Mouse (Mus musculus) liver, embryonic 15.5 days (tissue): ENCODE results near the gene Dnah17. TPM values are rescaled to one million over a fixed set of nuclear protein-coding genes. Genes with fewer than 3 reads are reported as not detected.

ENCODE experiments used
- ATAC-seq: fragments of 200-750 bp; cut with Nextera tagmentation; 2 replicates; pipeline ENCODE4 v1.8.0; 2017; ENCODE audit warnings: moderate number of reproducible peaks, mild to moderate bottlenecking, moderate library complexity; ENCODE audit not compliant: insufficient read depth
- H3K27ac ChIP-seq: fragments of 300-500 bp; sonication (generic); replicated peaks from 2 replicates; pipeline ENCODE4 v1.5.1; 2015; ENCODE audit warnings: mild to moderate bottlenecking, inconsistent platforms
- H3K27me3 ChIP-seq: fragments of 300-500 bp; sonication (generic); 2 replicates; pipeline ENCODE4 v1.6.1; 2015; ENCODE audit warnings: mild to moderate bottlenecking, inconsistent platforms
- H3K36me3 ChIP-seq: fragments of 300-500 bp; sonication (generic); replicated peaks from 2 replicates; pipeline ENCODE4 v1.6.1; 2015; ENCODE audit warnings: moderate library complexity, mild to moderate bottlenecking, inconsistent platforms
- H3K4me1 ChIP-seq: fragments of 300-500 bp; sonication (generic); replicated peaks from 2 replicates; pipeline ENCODE4 v1.6.1; 2015; ENCODE audit warnings: inconsistent platforms
- H3K4me2 ChIP-seq: fragments of 300-500 bp; sonication (generic); 2 replicates; pipeline ENCODE4 v1.6.1; 2015; ENCODE audit warnings: moderate library complexity, mild to moderate bottlenecking, inconsistent platforms
- H3K4me3 ChIP-seq: fragments of 300-500 bp; sonication (generic); replicated peaks from 2 replicates; pipeline ENCODE4 v1.5.1; 2015; ENCODE audit warnings: mild to moderate bottlenecking, inconsistent platforms
- H3K9ac ChIP-seq: fragments of 300-500 bp; sonication (generic); 2 replicates; pipeline ENCODE4 v1.6.1; 2015; ENCODE audit warnings: moderate library complexity, mild to moderate bottlenecking, inconsistent platforms
- H3K9me3 ChIP-seq: fragments of 300-500 bp; sonication (generic); replicated peaks from 2 replicates; pipeline ENCODE4 v1.6.1; 2016; ENCODE audit warnings: inconsistent platforms
- WGBS: fragments of 180-500 bp; shearing (Covaris S2); methylation state at CpG from one replicate; pipeline ENCODE4 v1.1.7; 2015; ENCODE audit warnings: mixed read lengths; ENCODE audit not compliant: insufficient replicate concordance; 5-methylcytosine and 5-hydroxymethylcytosine counted together
- polyA plus RNA-seq: library from polyadenylated mRNA; unstranded; fragments of >200 nt; fragmentation: Nextera tagmentation; extraction: Ambion mirVana; gene quantifications from 2 replicates; pipeline ENCODE4 v1.2.1, GENCODE M21; 2015

Gene Dnah17
- polyA plus RNA-seq, 1 experiment from 2014 or later = 0.10 TPM

GRCm38 (mm10) chr11:118058872-118059271 is 71.6 kb downstream of the Dnah17 start:
- Histone ChIP-seq H3K4me1 (no peaks in the 10 kb centered on the region), H3K27me3 (0 out of 2 replicates have a peak, but pooled peaks cover 11% of the 10 kb centered on the region), H3K9me3 (no peaks in the 10 kb centered on the region), H3K4me2 (no peak overlapping the region), H3K27ac (no peak overlapping the region), H3K9ac (no peak overlapping the region), H3K4me3 (no peak overlapping the region), H3K36me3 (no peaks in the 10 kb centered on the region)
- 53% methylated on average over 10 of the region's 10 CpGs for WGBS
- no peak for ATAC-seq

GRCm38 (mm10) chr11:118058367-118058766 is 72.1 kb downstream of the Dnah17 start:
- no peak overlapping the region for H3K4me3 ChIP-seq
- H3K9me3 ChIP-seq = no peaks in the 10 kb centered on the region
- H3K4me2 ChIP-seq = no peak overlapping the region
- H3K27me3 ChIP-seq = 0 out of 2 replicates have a peak, but pooled peaks cover 11% of the 10 kb centered on the region
- no peak overlapping the region for H3K9ac ChIP-seq
- no peaks in the 10 kb centered on the region for H3K4me1 ChIP-seq
- no peaks in the 10 kb centered on the region for H3K36me3 ChIP-seq
- no peak overlapping the region for H3K27ac ChIP-seq
- ATAC-seq = no peak
- WGBS = 59% methylated on average over 12 of the region's 12 CpGs

- H3K4me2 ChIP-seq = no peak overlapping the region
- no peaks in the 10 kb centered on the region for H3K4me1 ChIP-seq
- H3K27me3 ChIP-seq = no peaks in the 10 kb centered on the region
- no peak for ATAC-seq
- no peak overlapping the region for H3K9ac ChIP-seq
- 67% methylated on average over 16 of the region's 16 CpGs for WGBS
- no peak overlapping the region for H3K27ac ChIP-seq
- no peaks in the 10 kb centered on the region for H3K36me3 ChIP-seq
- no peak overlapping the region for H3K4me3 ChIP-seq
- no peaks in the 10 kb centered on the region for H3K9me3 ChIP-seq
Measured at GRCm38 (mm10) chr11:118050174-118050573, 80.3 kb downstream of the Dnah17 start.

- no peaks in the 10 kb centered on the region for H3K4me1 ChIP-seq
- no peak for ATAC-seq
- H3K9me3 ChIP-seq = no peaks in the 10 kb centered on the region
- WGBS = 29% methylated on average over 8 of the region's 8 CpGs
- H3K4me2 ChIP-seq = no peak overlapping the region
- no peaks in the 10 kb centered on the region for H3K27me3 ChIP-seq
- no peak overlapping the region for H3K27ac ChIP-seq
- no peak overlapping the region for H3K4me3 ChIP-seq
- H3K9ac ChIP-seq = no peak overlapping the region
- H3K36me3 ChIP-seq = no peaks in the 10 kb centered on the region
Measured at GRCm38 (mm10) chr11:118049641-118050040, 80.8 kb downstream of the Dnah17 start.

- Histone ChIP-seq H3K4me1 (no peaks in the 10 kb centered on the region), H3K9me3 (no peaks in the 10 kb centered on the region), H3K4me2 (no peak overlapping the region), H3K36me3 (no peaks in the 10 kb centered on the region), H3K9ac (no peak overlapping the region), H3K27ac (no peak overlapping the region), H3K4me3 (no peak overlapping the region), H3K27me3 (no peaks in the 10 kb centered on the region)
- WGBS = 67% methylated on average over 14 of the region's 14 CpGs
- no peak for ATAC-seq
Measured at GRCm38 (mm10) chr11:118043293-118043907, 87.0 kb downstream of the Dnah17 start.

- H3K4me3 ChIP-seq = no peak overlapping the region
- H3K4me1 ChIP-seq = no peaks in the 10 kb centered on the region
- H3K4me2 ChIP-seq = no peak overlapping the region
- H3K9ac ChIP-seq = no peak overlapping the region
- H3K36me3 ChIP-seq = no peaks in the 10 kb centered on the region
- no peaks in the 10 kb centered on the region for H3K27me3 ChIP-seq
- no peaks in the 10 kb centered on the region for H3K9me3 ChIP-seq
- WGBS = 64% methylated on average over 9 of the region's 9 CpGs
- no peak overlapping the region for H3K27ac ChIP-seq
- ATAC-seq = no peak
Measured at GRCm38 (mm10) chr11:118042791-118043190, 87.6 kb downstream of the Dnah17 start.

GRCm38 (mm10) chr11:118035068-118035467 is 95.4 kb downstream of the Dnah17 start:
- WGBS = 45% methylated on average over 9 of the region's 9 CpGs
- Histone ChIP-seq H3K9ac (no peak overlapping the region), H3K27ac (no peak overlapping the region), H3K27me3 (no peaks in the 10 kb centered on the region), H3K36me3 (no peaks in the 10 kb centered on the region), H3K4me3 (no peak overlapping the region), H3K4me2 (no peak overlapping the region), H3K4me1 (no peaks in the 10 kb centered on the region), H3K9me3 (no peaks in the 10 kb centered on the region)
- no peak for ATAC-seq

GRCm38 (mm10) chr11:118034395-118034794 is 96.0 kb downstream of the Dnah17 start:
- Histone ChIP-seq H3K27me3 (no peaks in the 10 kb centered on the region), H3K36me3 (no peaks in the 10 kb centered on the region), H3K4me3 (no peak overlapping the region), H3K9me3 (no peaks in the 10 kb centered on the region), H3K4me2 (no peak overlapping the region), H3K9ac (no peak overlapping the region), H3K4me1 (no peaks in the 10 kb centered on the region), H3K27ac (no peak overlapping the region)
- no peak for ATAC-seq
- 73% methylated on average over 13 of the region's 13 CpGs for WGBS

GRCm38 (mm10) chr11:118031134-118031533 is 99.3 kb downstream of the Dnah17 start:
- Histone ChIP-seq H3K27ac (no peak overlapping the region), H3K4me3 (no peak overlapping the region), H3K27me3 (no peaks in the 10 kb centered on the region), H3K9me3 (no peaks in the 10 kb centered on the region), H3K9ac (no peak overlapping the region), H3K36me3 (no peaks in the 10 kb centered on the region), H3K4me1 (no peaks in the 10 kb centered on the region), H3K4me2 (no peak overlapping the region)
- 67% methylated on average over 9 of the region's 9 CpGs for WGBS
- no peak for ATAC-seq

- Histone ChIP-seq H3K4me3 (no peak overlapping the region), H3K4me1 (no peaks in the 10 kb centered on the region), H3K27me3 (no peaks in the 10 kb centered on the region), H3K4me2 (no peak overlapping the region), H3K27ac (no peak overlapping the region), H3K9me3 (no peaks in the 10 kb centered on the region), H3K9ac (no peak overlapping the region), H3K36me3 (peaks cover 16% of the 10 kb centered on the region)
- 86% methylated on average over 6 of the region's 6 CpGs for WGBS
- ATAC-seq = no peak
Measured at GRCm38 (mm10) chr11:118029170-118029569, 101.3 kb downstream of the Dnah17 start.

- WGBS = 90% methylated on average over 2 of the region's 2 CpGs
- H3K36me3 ChIP-seq = peaks cover 54% of the 10 kb centered on the region
- H3K9me3 ChIP-seq = no peaks in the 10 kb centered on the region
- H3K4me2 ChIP-seq = no peak overlapping the region
- no peak overlapping the region for H3K9ac ChIP-seq
- ATAC-seq = no peak
- no peak overlapping the region for H3K4me3 ChIP-seq
- H3K27me3 ChIP-seq = no peaks in the 10 kb centered on the region
- H3K4me1 ChIP-seq = no peaks in the 10 kb centered on the region
- no peak overlapping the region for H3K27ac ChIP-seq
Measured at GRCm38 (mm10) chr11:118024111-118024510, 106.3 kb downstream of the Dnah17 start.

- H3K27ac ChIP-seq = no peak overlapping the region
- no peaks in the 10 kb centered on the region for H3K9me3 ChIP-seq
- H3K36me3 ChIP-seq = peaks cover 57% of the 10 kb centered on the region
- no peaks in the 10 kb centered on the region for H3K27me3 ChIP-seq
- H3K9ac ChIP-seq = no peak overlapping the region
- no peak overlapping the region for H3K4me3 ChIP-seq
- no peak for ATAC-seq
- WGBS = 84% methylated on average over 7 of the region's 7 CpGs
- H3K4me1 ChIP-seq = no peaks in the 10 kb centered on the region
- H3K4me2 ChIP-seq = no peak overlapping the region
Measured at GRCm38 (mm10) chr11:118023475-118023874, 107.0 kb downstream of the Dnah17 start.
